Mouse (Mus musculus) liver, postnatal 0 days (tissue): ENCODE measurements around the gene Ctss.

ENCODE experiments used
- CTCF ChIP-seq: sonication (generic); IDR thresholded peaks from 2 replicates; pipeline ENCODE4 v1.5.1; 2016; ENCODE audit warnings: antibody characterized with exemption, low read depth
- EP300 ChIP-seq: IDR thresholded peaks from 2 replicates; pipeline ENCODE4 v1.6.1; 2016; ENCODE audit warnings: antibody characterized with exemption, low read depth, mild to moderate bottlenecking

DNA sequence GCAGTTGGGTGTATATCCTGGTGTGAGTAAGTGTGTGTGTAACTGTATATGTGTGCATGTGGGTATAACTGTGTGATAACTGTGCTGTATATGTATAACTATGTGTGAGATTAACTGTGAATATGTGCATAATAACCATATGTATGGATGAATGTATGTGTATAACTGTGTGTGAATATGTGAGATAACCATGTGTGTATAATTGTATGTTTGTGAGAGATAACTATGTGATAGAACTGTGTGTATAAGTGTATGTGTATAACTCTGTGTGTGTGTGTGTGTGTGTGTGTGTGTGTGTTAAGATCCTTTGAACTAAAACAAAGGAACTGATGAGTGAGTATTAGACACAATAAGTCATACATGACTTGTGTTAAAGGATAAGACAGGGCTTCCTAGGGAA is 475 bp upstream of the Ctss start:
- TF ChIP-seq CTCF (no peak), EP300 (no peak)
